Mouse (Mus musculus): ENCODE measurements around the gene Gpr183.

The Gpr183 gene

GRCm38 (mm10) chr14:121931594-121931993 is 33.4 kb downstream of the Gpr183 start:
- DNase-seq (ENCODE audit: low read depth), result no peak

GRCm38 (mm10) chr14:121930731-121931383 is 34.1 kb downstream of the Gpr183 start:
- DNase-seq (ENCODE audit: low read depth), result no peak

GRCm38 (mm10) chr14:121929243-121929951 is 35.6 kb downstream of the Gpr183 start:
- peak; percentile 50 for DNase-seq (ENCODE audit: low read depth)

- peak; percentile 78 for DNase-seq (ENCODE audit: low read depth)
Measured at GRCm38 (mm10) chr14:121928375-121929137, 36.4 kb downstream of the Gpr183 start.

- DNase-seq (ENCODE audit: low read depth), result no peak
Measured at GRCm38 (mm10) chr14:121927451-121927850, 37.5 kb downstream of the Gpr183 start.

- DNase-seq (ENCODE audit: low read depth), result no peak
Measured at GRCm38 (mm10) chr14:121926901-121927300, 38.1 kb downstream of the Gpr183 start.

GRCm38 (mm10) chr14:121924876-121925275 is 40.1 kb downstream of the Gpr183 start:
- DNase-seq (ENCODE audit: low read depth), result no peak

- DNase-seq (ENCODE audit: low read depth), result no peak
Measured at GRCm38 (mm10) chr14:121922731-121923130, 42.3 kb downstream of the Gpr183 start.

GRCm38 (mm10) chr14:121922016-121922415 is 43.0 kb downstream of the Gpr183 start:
- no peak for DNase-seq (ENCODE audit: low read depth)

GRCm38 (mm10) chr14:121920511-121921124 is 44.4 kb downstream of the Gpr183 start:
- no peak for DNase-seq (ENCODE audit: low read depth)

- no peak for DNase-seq (ENCODE audit: low read depth)
Measured at GRCm38 (mm10) chr14:121919752-121920151, 45.2 kb downstream of the Gpr183 start.

GRCm38 (mm10) chr14:121918266-121918665 is 46.7 kb downstream of the Gpr183 start:
- no peak for DNase-seq (ENCODE audit: low read depth)

- DNase-seq (ENCODE audit: low read depth), result no peak
Measured at GRCm38 (mm10) chr14:121916311-121917094, 48.5 kb downstream of the Gpr183 start.

GRCm38 (mm10) chr14:121915621-121916020 is 49.4 kb downstream of the Gpr183 start, which contains the start of gene Gpr18:
TSS of gene Gpr18 (minus strand) at chr14:121915781.
- no peak for DNase-seq (ENCODE audit: low read depth)

- no peak for DNase-seq (ENCODE audit: low read depth)
Measured at GRCm38 (mm10) chr14:121915143-121915542, 49.9 kb downstream of the Gpr183 start.

GRCm38 (mm10) chr14:121912501-121912900 is 52.5 kb downstream of the Gpr183 start:
- DNase-seq (ENCODE audit: low read depth), result no peak

GRCm38 (mm10) chr14:121909868-121910267 is 55.1 kb downstream of the Gpr183 start:
- DNase-seq (ENCODE audit: low read depth), result no peak

GRCm38 (mm10) chr14:121906992-121907681 is 57.9 kb downstream of the Gpr183 start:
- no peak for DNase-seq (ENCODE audit: low read depth)

GRCm38 (mm10) chr14:121906341-121906991 is 58.5 kb downstream of the Gpr183 start:
- peak; percentile 63 for DNase-seq (ENCODE audit: low read depth)

- no peak for DNase-seq (ENCODE audit: low read depth)
Measured at GRCm38 (mm10) chr14:121904754-121905153, 60.2 kb downstream of the Gpr183 start.
